Mouse (Mus musculus) lung, embryonic 14.5 days (tissue): Measurements from ENCODE around the gene Ifi35. TPM values are rescaled to one million over a fixed set of nuclear protein-coding genes. Genes with fewer than 3 reads are reported as not detected.
A peak's percentile ranks its signal among the peaks of the same experiment; 100 is the strongest.

Source experiments
- ATAC-seq: fragments of 200-750 bp; cut with Nextera tagmentation; 2 replicates; pipeline ENCODE4 v1.8.0; 2017; ENCODE audit warnings: mild to moderate bottlenecking, moderate TSS enrichment, moderate library complexity; ENCODE audit not compliant: insufficient read depth
- DNase-seq: peaks from one replicate; pipeline ENCODE4 v3.0.0-alpha.2; 2015
- H3K27ac ChIP-seq: fragments of 300-500 bp; sonication (generic); 2 replicates; pipeline ENCODE4 v1.5.1; 2014; ENCODE audit warnings: low read depth, mild to moderate bottlenecking, moderate library complexity
- H3K27me3 ChIP-seq: fragments of 300-500 bp; sonication (generic); 2 replicates; pipeline ENCODE4 v1.6.1; 2014; ENCODE audit warnings: low read length, control low read depth; ENCODE audit not compliant: insufficient read depth
- H3K36me3 ChIP-seq: fragments of 300-500 bp; sonication (generic); 2 replicates; pipeline ENCODE4 v1.6.1; 2014; ENCODE audit warnings: control low read depth; ENCODE audit not compliant: insufficient read depth
- H3K4me1 ChIP-seq: fragments of 300-500 bp; sonication (generic); 2 replicates; pipeline ENCODE4 v1.6.1; 2014; ENCODE audit warnings: antibody characterized with exemption, control low read depth; ENCODE audit not compliant: insufficient read depth
- H3K4me2 ChIP-seq: fragments of 300-500 bp; sonication (generic); 2 replicates; pipeline ENCODE4 v1.6.1; 2014; ENCODE audit warnings: mild to moderate bottlenecking
- H3K4me3 ChIP-seq: fragments of 300-500 bp; sonication (generic); 2 replicates; pipeline ENCODE4 v1.5.1; 2014; ENCODE audit warnings: low read depth, low read length
- H3K9ac ChIP-seq: fragments of 300-500 bp; sonication (generic); 2 replicates; pipeline ENCODE4 v1.6.1; 2014
- H3K9me3 ChIP-seq: fragments of 300-500 bp; sonication (generic); 2 replicates; pipeline ENCODE4 v1.6.1; 2016; ENCODE audit warnings: low read depth, low read length, control low read depth
- CTCF ChIP-seq: IDR thresholded peaks from 2 replicates; pipeline ENCODE4 v1.5.1; 2016; ENCODE audit warnings: antibody characterized with exemption, low read depth
- WGBS: fragments of 180-500 bp; shearing (Covaris S2); extraction: QIAGEN DNeasy Blood & Tissue Kit; methylation state at CpG from one replicate; pipeline ENCODE4 v1.1.7; 2014; 5-methylcytosine and 5-hydroxymethylcytosine counted together
- polyA plus RNA-seq: library from polyadenylated mRNA; unstranded; fragments of >200 nt; fragmentation: Nextera tagmentation; extraction: Ambion mirVana; gene quantifications from 2 replicates; pipeline ENCODE4 v1.2.1, GENCODE M21; 2014

The Ifi35 gene
- 11.4 and 12.1 TPM in 2 replicates for polyA plus RNA-seq

DNA sequence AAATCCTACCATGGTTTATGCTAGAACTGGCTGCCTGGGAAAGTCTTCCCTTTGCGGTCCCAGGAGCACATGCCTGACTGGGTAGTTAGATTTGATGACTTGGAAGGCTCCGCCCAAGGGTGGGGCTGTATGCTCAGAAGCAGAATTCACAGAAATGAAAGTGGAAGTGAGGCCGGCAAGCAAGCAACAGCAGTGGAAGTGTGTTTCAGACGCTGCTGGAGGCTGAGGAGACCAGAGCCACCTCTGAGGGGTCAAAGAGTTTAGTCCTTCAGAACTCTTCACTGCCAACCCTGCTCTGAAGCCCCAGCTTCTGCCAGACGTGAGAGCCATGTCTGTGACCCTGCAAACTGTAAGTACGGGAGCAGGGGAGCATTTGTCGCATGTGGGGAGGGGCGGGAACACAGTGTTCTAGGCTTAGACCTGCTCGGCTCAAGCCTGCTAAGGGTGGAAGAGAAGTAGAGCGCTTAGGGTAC lies at the start of gene Ifi35:
Gene Ifi35, plus strand, starts transcription at position 134 of the 473 bp plus-strand sequence.
- Histone ChIP-seq H3K9me3 (no peaks in the 10 kb centered on the region), H3K4me2 (peak within 1 kb of the TSS; percentile 59), H3K9ac (peak within 1 kb of the TSS; percentile 52), H3K4me3 (peak within 1 kb of the TSS; percentile 42), H3K4me1 (no peaks in the 10 kb centered on the region), H3K36me3 (peaks cover 29% of the 10 kb centered on the region), H3K27ac (peak within 1 kb of the TSS; percentile 76), H3K27me3 (no peaks in the 10 kb centered on the region)
- no peak for TF ChIP-seq CTCF
- WGBS = 17% methylated on average over 10 of the region's 10 CpGs
- peak; percentile 88 for DNase-seq
- ATAC-seq = peak; percentile 75

DNA sequence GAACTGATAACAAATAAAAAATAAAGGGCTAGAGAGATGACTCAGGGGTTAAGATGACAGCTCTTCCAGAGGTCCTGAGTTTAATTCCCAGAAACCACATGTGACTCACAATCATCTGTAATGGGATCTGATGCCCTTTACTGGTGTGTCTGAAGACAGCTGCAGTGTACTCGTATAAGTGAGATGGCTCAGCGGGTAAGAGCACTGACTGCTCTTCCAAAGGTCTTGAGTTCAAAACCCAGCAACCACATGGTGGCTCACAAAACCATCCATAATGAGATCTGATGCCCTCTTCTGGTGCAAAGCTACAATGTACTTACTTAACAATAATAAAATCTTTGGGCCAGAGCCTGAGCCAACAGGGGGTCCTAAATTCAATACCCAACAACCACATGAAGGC lies 32.9 kb upstream of the Ifi35 start:
- no peaks in the 10 kb centered on the region for H3K27me3 ChIP-seq
- no peak overlapping the region for H3K4me2 ChIP-seq
- no peak overlapping the region for H3K4me3 ChIP-seq
- H3K4me1 ChIP-seq = 0 out of 2 replicates have a peak, but pooled peaks cover 3% of the 10 kb centered on the region
- DNase-seq (peak; percentile 25), ATAC-seq (no peak)
- H3K9me3 ChIP-seq = no peaks in the 10 kb centered on the region
- H3K27ac ChIP-seq = no peak overlapping the region
- no peak for TF ChIP-seq CTCF
- peaks cover 37% of the 10 kb centered on the region for H3K36me3 ChIP-seq
- no peak overlapping the region for H3K9ac ChIP-seq
- 70% methylated on average over 2 of the region's 2 CpGs for WGBS

DNA sequence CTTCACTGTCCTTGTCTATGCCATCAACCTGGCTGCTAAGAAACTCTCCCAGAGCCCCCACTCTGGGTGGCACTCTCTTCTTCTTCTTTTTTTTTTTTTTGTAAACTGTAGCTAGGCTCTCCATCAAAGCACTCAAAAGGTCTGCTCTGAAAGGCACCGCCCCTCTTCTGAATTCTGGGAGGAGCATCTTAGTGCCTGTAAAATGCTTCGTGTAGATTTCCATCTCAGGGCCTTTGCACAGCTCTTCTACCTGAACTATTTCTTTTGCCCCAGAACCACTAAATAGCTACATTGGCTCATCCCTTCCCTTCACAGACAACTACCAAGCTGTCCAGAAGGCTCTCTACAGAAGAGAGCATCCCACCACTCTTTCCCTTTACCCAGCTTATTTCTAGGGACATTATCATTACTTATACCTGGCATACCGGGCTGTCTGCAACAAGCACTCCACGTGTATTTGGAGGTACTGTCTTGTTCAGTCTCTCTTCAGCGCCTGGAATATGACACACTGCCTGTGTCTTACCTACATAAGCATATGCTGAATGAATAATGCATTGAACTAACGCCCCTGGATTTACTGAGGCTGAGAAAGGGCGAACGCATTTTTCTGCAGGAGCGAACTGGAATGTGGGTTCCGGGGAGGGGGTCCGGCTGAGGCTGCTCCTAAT lies 31.6 kb upstream of the Ifi35 start:
- ATAC-seq (no peak; the same call in 1 of the 2 replicates), DNase-seq (peak; percentile 50)
- Histone ChIP-seq H3K4me1 (0 out of 2 replicates have a peak, but pooled peaks cover 3% of the 10 kb centered on the region), H3K36me3 (peaks cover 25% of the 10 kb centered on the region), H3K4me3 (peak overlapping the region; percentile 88), H3K27ac (peak overlapping the region; percentile 65; the same call in 1 of the 2 replicates), H3K9ac (peak overlapping the region; percentile 85), H3K4me2 (peak overlapping the region; percentile 71), H3K9me3 (no peaks in the 10 kb centered on the region), H3K27me3 (no peaks in the 10 kb centered on the region)
- no peak for TF ChIP-seq CTCF
- 1% methylated on average over 11 of the region's 11 CpGs for WGBS

DNA sequence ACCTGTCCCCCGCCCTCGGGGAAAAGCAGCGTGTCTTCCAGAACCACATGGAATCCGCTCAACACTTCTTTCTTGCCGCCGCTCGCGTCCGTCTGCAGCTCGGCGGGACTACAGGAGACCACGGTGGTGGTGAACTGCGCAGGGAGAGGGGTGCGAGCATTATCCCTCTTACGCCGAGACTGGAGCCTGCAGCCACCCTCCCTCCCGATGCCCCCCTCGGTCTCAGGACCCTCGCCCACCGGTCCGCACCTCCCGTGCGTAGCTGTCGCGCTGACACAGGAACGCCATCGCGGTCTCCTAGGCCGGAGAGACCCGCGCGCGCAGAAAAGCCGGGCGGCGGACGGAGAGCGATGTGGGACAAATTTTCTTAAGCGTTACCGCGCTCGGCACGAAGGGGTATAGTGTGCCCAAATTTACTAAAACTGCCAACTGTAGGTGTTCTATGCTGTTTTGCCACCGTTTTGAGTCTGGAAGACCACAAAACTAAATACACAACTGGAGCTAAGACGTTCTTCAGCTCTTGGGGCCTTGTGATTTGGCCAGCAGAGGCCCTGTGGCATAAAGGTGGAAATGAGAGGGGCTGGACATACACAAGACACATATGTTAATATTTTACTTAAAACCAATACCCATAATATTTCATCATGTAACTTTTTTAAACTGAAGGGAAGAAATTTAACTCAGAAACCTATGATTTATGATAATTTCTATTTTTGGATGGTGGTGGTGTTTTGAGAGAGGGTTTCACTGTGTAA lies 30.9 kb upstream of the Ifi35 start, which contains the start of gene Aarsd1:
Gene Aarsd1, minus strand, starts transcription at position 515 of the 755 bp plus-strand sequence.
- H3K36me3 ChIP-seq = peaks cover 18% of the 10 kb centered on the region
- peak; percentile 94 for DNase-seq
- no peak for TF ChIP-seq CTCF

DNA sequence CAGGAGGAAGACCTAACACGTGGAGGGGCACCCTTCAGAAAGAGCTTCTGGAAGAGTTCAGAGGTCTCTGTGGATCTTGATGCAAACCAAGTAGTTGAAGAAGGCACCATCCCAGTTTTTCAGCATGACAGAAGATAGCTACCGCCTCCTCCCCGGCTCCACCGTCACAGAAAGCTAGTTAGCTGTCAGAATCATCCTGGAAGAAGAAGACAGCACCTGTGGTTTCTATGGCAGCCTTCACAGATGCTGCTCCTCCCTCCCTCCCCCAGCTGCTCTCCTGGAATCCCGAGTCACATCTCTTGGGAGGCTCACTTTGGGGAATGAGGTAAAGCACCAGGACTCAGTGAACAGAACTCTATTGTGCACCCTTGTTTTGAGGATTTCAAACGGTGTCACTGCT lies 29.2 kb upstream of the Ifi35 start:
- WGBS = 55% methylated on average over 6 of the region's 6 CpGs
- no peaks in the 10 kb centered on the region for H3K9me3 ChIP-seq

More for the DNA sequence above, 30.9 kb upstream of the Ifi35 start, which contains the start of gene Aarsd1:
- H3K4me2 ChIP-seq = peak within 1 kb of the TSS; percentile 71
- H3K4me3 ChIP-seq = peak within 1 kb of the TSS; percentile 88
- 0 out of 2 replicates have a peak, but pooled peaks cover 3% of the 10 kb centered on the region for H3K4me1 ChIP-seq
- peak; percentile 84 for ATAC-seq
- WGBS = under 1% methylated on average over 45 of the region's 45 CpGs
- no peaks in the 10 kb centered on the region for H3K9me3 ChIP-seq
- H3K9ac ChIP-seq = peak within 1 kb of the TSS; percentile 85
- H3K27me3 ChIP-seq = no peaks in the 10 kb centered on the region
- peak within 1 kb of the TSS; percentile 65; the same call in 1 of the 2 replicates for H3K27ac ChIP-seq

DNA sequence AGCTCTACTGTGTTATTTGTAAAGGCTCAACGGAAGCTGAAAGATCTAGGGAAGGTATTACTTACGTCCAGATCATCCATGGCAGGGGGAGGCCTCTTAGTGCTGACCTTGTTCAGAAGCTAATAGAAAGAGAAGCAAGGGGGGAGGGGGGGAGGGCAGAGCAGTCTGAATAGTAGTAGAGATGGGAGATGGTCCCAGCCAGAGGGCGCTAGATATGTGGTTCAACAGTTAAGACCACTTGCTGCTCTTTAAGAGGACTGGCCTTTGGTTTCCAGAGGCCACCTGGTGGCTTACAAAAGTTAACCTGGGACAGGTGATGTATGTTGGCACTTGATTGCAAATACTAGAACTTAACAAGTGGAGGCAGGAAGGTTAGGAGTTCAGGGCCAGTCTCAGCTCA lies 28.6 kb upstream of the Ifi35 start:
- TF ChIP-seq CTCF = peak; percentile 37; the same call in 1 of the 2 replicates
- H3K4me2 ChIP-seq = no peak overlapping the region
- no peaks in the 10 kb centered on the region for H3K27me3 ChIP-seq
- peaks cover 6% of the 10 kb centered on the region; the same call in 1 of the 2 replicates for H3K4me1 ChIP-seq
- peaks cover 4% of the 10 kb centered on the region; the same call in 1 of the 2 replicates for H3K36me3 ChIP-seq
- no peak for ATAC-seq
- H3K9me3 ChIP-seq = no peaks in the 10 kb centered on the region
- 40% methylated on average over 3 of the region's 3 CpGs for whole genome bisulfite sequencing
- H3K4me3 ChIP-seq = no peak overlapping the region
- no peak overlapping the region for H3K27ac ChIP-seq
- DNase-seq = peak; percentile 39
- H3K9ac ChIP-seq = no peak overlapping the region

More for the DNA sequence above, 29.2 kb upstream of the Ifi35 start:
- Histone ChIP-seq H3K27me3 (no peaks in the 10 kb centered on the region), H3K4me2 (no peak overlapping the region), H3K4me3 (no peak overlapping the region), H3K9ac (no peak overlapping the region), H3K36me3 (peaks cover 6% of the 10 kb centered on the region), H3K4me1 (peaks cover 6% of the 10 kb centered on the region; the same call in 1 of the 2 replicates), H3K27ac (no peak overlapping the region)
- TF ChIP-seq CTCF = no peak
- ATAC-seq (no peak), DNase-seq (no peak)
